Mouse (Mus musculus): ENCODE measurements around the gene Lgmn.

The Lgmn gene

DNA sequence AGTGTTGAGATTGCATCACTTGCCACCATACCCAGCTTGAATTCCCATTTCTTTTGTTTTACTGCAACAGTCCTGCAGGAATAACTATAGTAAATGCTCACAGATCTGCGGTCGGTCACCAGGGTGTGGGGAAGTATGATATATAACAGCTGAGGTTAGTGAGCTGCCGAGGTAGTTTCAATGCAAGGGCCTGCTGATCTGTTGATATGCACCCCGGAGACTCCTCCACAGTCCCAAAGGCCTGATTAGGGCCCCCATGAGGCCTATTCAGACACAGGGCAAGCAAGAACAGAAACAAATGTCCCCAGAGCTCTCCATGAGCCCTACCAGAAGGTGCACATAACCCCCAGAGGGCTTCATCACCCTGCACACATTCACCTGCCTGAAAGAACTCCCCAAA, 9.4 kb downstream of the Lgmn start:
- DNase-seq, result no peak

DNA sequence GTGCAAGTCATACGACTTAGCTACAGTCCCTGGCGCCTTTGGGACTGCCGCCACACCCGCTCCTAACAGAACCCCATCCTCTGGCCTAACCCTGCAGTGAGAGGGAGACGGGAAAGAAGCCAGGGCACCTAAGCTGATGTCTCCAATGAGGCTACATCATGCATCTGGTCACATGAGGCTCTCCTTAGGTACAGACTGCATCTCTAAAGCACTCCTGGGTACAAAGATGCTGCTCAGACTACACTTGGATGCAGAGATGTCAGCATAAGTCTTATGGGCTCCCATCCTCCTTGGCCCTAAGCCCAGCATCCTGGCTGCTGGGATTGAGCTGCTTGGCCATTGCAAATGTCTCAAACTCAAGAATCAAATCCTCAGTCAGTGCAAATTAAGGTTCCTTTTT, 10.0 kb downstream of the Lgmn start:
- no peak for DNase-seq

DNA sequence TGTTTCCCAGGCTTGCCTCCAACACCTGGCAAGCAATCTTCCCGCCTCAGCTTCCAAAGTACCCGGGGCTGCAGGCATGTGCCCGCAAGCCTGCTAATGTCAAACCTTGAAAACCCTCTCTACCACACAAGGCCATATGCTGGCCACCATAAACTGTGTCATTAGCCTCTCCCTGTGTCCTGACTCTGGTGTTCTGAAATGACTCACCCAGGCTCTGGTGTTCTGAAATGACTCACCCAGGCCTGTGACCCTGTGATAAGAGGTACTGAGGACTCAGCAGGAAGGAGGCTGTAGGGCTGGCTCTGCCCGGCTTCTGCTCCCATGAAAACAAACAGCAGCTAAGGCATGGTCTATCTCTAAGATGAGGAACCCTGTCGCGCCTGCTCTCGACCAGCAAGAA, 13.3 kb downstream of the Lgmn start:
- DNase-seq, result no peak

DNA sequence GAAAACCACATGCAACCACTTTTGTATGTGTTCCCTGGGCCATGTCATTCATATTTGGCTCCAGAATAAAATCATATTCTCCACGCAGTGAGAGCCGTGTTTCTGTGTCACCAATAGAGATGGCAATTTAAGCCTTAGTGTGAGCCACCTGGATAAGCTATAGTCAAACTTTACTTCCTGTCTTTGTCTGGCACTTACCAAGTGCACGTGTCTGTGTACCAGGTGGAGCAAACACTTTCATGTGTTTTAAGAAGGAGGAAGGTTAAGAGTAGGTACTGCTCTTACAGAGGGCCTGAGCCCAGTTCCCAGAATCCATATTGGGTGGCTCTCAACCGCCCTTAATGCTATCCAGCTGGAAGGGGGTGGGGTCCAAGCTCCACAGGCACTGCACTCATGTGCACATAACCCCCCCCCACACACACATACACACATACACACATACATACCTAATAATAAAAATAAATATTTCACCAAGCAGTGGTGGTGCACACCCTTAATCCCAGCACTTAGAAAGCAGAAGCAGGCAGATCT, 14.5 kb downstream of the Lgmn start:
- no peak for DNase-seq

DNA sequence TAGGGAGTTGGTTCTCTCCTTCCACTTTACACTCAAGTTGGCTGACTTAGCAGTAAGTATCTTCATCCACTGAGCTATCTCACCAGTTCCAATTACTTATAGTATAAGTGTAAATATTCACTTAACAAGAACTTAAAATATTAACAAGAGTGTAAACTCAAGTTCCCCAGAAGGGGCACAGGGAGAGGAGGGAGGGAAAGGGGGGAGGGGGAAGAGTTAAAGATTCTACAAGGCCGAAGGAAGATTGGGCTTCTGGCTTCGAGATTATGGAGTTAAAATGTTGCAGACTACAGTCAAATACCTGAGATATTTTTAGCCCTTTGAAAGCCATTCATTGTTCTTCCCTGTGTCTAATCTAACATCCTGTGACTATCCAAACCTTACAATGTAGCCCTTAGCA, 15.2 kb downstream of the Lgmn start:
- no peak for DNase-seq

DNA sequence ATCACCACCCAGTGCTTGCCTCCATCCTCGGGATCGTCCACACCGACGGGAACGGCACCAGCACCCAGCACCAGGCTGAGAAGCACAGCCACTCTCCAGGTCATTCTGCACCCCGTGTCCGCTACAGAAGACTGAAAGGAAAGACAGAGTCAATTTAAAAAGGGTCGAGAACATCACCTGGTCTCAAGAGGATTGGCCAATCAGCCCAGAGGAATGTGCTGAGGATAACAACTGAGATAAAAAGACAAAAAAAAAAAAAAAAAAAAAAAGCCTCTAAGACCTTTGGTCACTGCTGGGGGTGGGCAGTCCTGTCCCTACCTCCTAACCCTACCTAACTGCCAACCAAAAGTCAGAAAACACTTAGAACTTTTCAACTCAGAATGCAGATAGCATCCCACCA, 16.0 kb downstream of the Lgmn start:
- peak; percentile 55 for DNase-seq

DNA sequence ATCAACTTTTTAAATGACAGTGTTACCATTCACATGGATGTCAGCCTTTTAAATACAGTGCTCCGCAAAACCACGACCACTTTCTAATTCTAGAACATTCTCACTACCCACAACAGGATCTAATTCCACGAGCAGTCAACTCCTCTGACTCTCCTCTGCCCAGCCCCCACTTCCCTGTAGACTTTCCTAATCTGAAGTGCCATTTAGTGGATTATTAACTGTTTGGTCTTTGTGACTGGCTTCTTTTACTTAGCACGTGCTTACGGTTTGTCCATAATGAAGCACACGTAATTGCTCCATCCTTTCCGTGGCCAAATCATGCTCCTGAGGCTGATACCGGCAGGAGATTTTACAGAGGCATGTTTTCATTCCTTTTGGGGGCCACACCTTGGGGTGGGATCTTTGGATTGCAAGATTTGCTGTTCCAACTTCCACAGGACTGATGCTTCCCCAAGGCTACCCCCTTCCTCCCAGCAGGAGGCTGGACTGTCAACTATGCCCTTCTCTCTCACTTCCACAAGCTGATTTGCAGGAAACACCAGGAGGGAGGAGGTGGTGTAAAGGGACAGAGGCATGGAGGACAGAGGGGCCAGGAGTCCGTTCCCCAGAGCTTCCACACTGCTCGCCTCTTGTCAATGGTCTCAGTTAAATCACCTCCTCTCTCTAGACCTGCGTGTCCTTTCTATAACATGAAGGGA, 16.8 kb downstream of the Lgmn start:
- DNase-seq, result peak; percentile 25

DNA sequence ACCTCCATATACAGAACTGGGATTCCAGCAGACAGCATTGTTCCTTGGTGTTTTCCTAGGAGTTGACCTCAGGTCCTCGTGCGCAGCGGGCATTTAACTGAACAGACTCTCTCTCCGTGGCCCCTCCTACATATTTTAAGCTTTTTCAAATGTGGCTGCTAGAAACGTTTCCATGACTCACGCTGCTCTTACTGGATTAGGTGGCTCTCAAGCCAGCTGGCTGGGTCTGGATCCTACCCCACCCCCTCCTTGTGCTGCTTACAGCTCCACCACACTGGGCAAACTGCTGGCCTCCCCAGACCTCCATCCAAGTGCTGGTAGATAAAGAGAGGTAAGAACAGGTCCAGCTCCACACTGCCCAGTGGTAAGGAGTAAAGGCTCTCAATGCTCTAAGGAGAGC, 17.5 kb downstream of the Lgmn start:
- peak; percentile 54 for DNase-seq

DNA sequence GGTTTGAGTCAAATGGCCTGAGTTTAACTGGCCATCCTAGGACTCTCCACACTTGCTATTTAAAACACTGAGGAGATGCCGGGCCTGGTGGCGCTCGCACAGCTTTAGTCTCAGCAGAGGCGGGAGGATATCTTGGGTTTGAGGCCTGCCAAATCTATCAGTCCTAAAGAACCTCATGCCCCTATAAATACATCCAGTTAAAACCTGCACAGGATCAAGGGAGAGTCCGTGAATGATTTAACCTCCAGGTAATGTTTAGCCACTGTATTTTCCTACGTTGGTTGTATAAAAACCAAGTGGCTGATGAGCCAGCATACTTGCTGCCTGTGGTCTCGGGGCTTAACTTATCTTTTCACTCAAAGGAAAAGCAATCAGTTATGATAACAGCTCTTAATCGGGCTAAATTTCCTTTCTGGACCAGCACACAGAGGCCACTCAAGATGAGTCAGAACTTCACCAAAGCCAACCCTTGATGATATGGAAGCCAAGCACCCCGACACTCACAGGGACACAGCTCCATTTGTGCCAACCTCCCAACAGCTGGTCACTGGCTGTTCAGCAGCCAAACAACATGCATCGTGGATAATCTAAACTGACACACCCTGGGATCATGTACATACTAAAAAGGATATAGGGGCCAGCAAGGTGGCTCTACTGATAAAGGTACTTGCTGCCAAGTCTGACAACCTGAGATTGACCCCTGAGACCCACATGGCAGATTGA, 19.3 kb downstream of the Lgmn start:
- DNase-seq, result peak; percentile 60

DNA sequence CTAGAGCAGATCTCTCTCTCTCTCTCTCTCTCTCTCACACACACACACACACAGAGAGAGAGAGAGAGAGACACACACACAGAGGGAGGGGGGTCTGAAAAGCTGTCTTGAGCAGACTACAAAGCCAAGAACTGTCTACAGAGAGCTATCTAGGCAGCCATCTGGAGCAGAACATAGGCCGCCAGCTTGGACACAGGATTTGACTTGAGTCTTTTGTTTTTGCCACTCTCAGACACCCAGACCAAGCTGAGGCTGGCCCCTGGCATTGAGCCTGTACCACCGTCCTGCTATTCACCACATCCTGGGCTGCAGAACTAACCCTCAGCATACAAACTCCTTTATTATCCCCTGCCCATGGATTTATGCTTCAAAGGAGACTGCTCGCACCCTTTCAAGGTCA, 20.1 kb downstream of the Lgmn start:
- peak; percentile 38 for DNase-seq

DNA sequence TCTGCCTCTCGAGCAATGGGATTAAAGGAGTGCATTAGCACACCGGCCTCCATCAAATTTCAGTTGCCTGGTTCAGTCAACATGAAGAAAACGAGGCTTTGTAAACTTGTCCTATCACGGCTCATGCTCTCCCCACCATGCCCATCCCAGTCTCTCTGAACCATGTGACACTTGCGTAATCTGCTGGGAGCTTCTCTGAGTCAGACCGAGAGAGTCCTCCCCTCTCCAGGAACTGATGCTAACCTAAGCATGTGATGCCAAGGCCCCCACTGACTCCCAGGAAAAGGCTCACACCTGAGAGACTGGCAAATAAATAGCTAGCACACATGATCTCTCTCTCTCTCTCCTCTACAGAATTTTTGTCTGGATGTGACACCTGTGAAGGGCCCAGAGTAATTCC, 21.9 kb downstream of the Lgmn start:
- DNase-seq, result no peak

DNA sequence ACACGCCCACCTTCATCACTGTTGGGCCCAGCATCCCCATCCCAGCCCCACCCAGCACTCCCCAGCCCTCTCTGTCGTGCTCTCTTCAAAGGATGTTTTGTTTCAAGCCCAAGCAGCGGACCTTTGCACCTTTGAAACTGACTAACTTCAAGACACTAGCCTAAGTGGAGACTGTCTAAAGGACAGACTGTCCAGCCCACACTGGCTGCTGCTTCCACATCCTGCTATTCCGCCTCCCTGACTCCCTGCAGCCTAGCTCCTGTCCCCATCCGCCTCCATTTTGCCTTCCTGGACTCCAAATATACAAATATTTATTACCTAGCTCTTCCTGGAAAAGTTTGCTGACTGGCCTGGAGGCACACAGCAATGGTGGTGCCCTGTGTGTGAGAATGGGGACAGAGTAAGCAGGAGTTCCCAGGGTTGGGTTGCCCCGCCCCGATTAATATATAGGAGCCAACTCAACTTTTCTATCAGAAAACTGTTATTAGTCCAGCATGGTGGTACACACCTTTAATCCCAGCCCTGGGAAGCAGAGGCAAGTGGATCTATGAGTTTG, 22.6 kb downstream of the Lgmn start:
- DNase-seq, result no peak

DNA sequence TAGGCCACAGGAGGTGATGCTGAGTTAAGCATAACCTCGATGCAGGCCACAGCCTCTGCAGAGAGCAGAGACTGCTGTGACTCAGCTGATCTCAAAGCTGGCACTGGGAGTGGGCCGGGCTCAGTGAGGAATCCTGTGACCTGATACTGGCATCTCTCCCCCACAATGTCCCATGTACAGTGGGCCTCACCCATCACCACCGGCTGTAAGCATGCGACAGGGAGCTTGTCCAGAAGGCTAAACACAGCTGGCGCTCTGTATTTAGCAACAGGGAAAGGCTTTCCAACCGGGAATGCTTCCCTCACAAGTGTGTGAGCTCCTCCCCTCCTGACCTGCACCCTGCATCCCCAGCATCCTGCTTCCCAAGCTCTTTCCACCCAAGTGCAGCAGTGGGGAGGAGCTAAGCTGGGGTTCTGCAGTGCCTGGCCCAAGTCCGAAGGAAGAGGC, 23.2 kb downstream of the Lgmn start:
- DNase-seq, result no peak

DNA sequence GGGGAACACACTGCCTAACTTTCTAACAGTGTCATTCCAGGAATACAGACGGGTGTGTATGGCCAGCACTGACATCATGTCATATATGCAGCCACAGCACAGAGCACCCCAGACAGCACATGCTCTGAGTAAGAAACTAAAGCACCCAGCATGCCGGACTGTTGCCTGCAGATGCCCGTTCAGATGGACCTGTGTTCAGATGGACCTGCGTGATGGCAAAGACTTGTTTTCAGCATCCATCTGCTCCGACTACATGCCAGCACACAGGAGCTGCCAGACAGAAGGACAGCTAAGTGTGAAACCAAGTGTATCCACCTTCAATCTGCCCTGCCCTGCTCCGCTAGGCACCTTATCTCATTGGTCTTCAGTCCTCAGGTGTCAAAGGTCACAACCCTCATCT, 24.9 kb downstream of the Lgmn start:
- no peak for DNase-seq

DNA sequence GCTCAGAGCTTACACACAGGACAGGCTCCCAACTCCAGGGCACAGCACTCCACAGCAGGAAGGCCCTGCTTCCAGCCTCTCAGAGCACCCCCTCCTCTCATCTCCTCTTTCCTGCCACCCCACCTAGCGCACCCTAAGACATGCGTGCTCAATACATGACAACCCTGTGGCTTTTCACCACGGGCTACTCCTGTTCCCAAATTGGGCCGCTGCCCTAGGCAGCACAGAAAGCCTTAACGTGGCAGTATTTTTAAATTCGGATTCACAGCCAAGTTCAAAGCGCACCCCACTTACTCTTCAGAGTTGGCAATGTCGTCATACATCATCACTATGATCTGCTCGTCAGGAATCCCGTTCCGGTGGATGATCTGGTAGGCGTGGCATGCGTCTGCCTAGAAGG, 26.4 kb downstream of the Lgmn start:
- DNase-seq, result no peak

DNA sequence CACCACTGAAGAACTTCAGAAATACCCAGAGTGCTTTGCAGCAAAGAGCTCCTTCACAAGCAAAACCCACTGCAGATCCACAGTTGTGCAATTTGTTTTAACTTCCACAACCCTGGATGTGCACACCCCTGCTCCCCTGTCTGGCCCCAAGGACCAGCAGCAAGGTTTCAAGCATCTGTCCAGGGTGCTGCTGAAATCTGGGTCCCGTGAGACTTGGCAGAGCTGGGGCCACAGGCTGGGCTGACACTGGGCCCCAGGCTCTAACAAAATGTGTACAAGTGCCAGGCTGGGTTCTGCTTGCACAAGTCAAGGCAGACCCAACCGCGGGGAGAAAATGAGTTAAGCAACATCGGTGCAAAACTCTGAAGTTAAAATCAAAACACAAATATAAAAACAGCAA, 41.0 kb downstream of the Lgmn start:
- DNase-seq, result no peak

DNA sequence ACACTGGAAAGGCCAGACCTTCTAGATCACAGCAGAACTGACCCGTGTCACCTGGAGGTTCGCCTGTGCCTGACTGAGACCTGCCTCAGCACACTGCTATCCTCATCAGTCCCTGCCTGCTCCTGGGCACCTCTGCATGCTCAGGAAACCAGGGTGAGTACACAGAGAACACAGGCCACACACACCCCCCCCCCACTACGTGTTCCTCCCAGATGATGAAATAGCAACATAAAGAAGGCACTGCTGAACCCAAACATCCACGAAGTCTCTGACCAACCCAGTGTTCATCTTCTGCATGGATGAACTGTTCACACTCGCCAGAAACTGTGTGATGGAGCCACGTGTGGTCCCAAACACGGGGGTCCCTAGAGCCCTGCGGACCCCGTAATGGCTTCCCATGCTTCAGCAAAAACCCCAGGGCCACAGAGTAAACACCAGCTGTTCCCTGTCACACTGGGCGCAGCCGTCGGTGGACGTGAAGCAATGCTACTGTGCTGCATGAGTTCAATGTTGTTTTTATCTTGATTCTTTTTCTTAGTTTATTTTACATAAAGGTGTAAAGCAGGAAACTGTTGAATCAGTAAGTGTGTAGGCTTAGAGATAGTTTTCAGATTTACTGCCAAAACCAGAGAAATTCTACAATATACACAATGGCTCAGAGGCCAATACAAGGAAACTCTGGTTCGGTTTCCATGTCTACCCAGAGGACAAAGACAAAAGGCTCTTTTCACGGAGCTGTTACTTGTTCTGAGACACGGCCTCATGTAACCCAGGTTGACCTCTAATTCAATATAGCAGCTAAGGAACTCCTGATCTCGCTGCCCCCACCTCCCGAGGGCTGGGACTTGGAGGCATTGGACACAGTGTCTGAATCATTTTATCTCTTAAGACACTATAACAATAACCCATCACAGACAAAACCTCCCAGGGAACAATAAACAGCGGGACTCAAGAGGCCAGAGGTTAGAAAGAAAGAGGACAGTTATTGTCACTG, 43.3 kb downstream of the Lgmn start:
- no peak for DNase-seq

DNA sequence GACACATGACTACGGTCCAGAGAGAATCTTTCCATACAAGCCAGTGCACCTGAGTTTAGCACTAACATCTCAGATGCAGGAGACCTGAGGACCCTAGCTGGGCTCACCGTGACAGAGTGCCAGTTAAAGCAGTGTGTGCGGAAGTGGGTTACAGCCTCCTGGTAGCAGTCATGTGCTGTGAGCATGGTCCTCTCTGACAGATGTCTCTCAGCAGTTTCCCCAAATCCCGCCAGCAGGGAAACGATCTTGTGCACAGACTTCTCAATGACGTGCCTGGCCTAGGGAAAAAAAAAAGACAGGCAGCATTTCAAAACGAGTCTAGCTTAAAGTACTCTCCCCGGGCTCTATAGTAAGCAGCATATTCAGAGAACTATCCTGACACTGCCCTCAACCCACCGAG, 44.1 kb downstream of the Lgmn start:
- no peak for DNase-seq

DNA sequence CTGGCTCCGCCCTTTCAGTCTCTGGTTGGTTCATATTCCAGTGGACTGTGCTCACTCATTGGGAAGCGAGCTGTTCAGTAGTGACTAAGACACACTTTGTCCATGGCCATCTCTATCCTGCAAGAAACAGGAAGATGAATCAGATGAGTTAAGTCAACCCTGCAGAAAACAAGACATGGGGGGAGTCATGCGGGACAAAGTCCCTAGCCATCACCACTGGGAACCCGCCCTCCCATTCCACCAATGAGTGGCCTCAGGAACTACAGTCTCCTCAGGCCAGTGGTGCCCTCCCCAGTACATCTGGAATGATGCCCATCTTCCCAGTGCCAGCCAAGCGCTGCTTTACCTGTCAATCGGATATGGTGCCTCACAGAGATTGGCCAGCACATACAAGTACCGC, 45.1 kb downstream of the Lgmn start:
- DNase-seq, result peak; percentile 81

DNA sequence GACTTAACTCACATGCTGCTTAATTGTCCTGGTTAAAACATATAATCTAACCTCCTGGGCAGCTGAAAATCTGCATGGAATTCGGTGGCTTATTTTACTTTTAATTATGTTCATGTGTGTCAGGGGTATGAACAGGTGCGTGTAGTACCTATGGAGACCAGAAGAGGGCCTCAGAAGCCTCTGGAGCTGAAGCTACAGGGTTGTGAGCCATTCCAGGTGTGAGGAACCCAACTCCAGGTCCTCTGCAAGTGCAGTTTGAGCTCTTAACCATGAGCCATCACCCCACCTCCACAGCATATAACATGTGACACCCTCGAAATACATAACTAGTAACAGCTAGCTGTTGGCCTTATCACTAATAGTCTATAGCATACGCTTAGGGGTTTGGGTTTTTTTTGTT, 47.6 kb downstream of the Lgmn start:
- DNase-seq, result peak; percentile 44

DNA sequence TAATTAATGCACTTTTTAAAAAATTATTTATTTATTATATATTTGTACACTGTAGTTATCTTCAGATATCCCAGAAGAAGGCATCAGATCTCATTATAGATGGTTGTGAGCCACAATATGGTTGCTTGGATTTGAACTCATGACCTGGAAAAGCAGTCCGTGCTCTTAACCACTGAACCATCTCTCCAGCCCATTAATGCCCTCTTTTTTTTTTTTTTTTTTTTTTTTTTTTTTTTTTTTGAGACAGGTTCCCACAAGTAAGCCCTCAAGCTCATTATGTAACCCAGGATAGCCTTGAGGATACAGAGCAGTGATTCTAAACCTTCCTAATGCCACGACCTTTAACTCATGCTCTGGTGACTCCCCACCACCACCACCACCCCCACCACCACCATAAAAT, 48.5 kb downstream of the Lgmn start:
- DNase-seq, result no peak

DNA sequence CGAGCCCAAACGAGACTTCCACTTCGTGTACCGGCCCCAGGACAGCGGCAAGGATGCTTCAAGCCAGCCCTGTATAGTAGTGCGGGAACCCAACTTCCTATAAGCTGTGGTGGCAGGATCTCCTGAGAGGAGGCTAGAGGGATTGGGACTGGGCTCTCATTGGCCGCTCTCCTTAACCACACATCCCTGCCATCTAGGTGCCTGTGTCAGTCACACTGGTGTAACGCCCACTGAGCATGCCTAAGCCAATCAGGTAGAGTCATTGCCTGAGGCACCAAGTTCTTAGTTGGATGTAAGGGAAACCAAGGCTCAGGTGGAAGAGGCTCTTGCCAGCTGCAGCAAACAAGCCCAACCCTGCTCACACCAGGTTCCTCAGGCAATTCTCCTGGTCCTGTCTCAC, 49.6 kb downstream of the Lgmn start:
- DNase-seq, result no peak
